Mouse (Mus musculus): ENCODE measurements at regions not wholly inside any gene's neighbourhood (a gene's known extent, or its start where the extent isn't known, plus 50 kb on each side); places are given as distances from the start of the nearest gene placed in this dataset.

DNA sequence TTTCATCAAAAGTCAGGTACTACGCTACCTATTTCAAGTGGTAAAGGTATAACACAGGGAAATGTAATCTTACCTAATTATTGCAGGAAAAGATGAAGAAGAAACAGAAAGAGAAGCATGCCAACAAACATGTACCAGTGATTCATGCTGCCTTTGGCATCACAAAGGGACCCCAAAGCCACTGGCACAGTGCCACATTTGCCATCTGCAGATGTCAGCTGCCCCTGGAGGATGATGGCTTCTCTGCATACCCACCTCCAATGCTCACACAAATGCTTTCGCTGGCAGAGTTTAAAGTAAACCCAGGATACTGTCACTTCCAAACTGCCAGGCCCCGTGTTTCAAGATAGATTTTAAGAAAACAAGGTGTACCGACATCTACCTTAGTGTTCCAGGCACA, 168.6 kb upstream of the Fbxl7 start:
- H3K9me3 ChIP-seq (ENCODE audit: control insufficient read depth): no peaks in the 10 kb centered on the region
- ATAC-seq: no peak
- no peak overlapping the region for H3K27ac ChIP-seq (ENCODE audit: low read depth, low read length)
- no peak overlapping the region for H3K9ac ChIP-seq (ENCODE audit: low read depth, low read length)
- H3K27me3 ChIP-seq (replicated peaks; ENCODE audit: control insufficient read depth, insufficient read depth, low read length): no peaks in the 10 kb centered on the region
- TF ChIP-seq CTCF (IDR thresholded peaks at IDR 0.05; ENCODE audit: low read depth): no peak
- no peaks in the 10 kb centered on the region for H3K36me3 ChIP-seq (ENCODE audit: control insufficient read depth, insufficient read depth)
- H3K4me3 ChIP-seq (ENCODE audit: low read depth, low read length): no peak overlapping the region
- H3K4me2 ChIP-seq (replicated peaks; ENCODE audit: low read depth): no peak overlapping the region
- no peaks in the 10 kb centered on the region for H3K4me1 ChIP-seq (replicated peaks; ENCODE audit: control insufficient read depth, insufficient read depth, low read length)
- 82% methylated on average over 4 of the region's 4 CpGs for WGBS

DNA sequence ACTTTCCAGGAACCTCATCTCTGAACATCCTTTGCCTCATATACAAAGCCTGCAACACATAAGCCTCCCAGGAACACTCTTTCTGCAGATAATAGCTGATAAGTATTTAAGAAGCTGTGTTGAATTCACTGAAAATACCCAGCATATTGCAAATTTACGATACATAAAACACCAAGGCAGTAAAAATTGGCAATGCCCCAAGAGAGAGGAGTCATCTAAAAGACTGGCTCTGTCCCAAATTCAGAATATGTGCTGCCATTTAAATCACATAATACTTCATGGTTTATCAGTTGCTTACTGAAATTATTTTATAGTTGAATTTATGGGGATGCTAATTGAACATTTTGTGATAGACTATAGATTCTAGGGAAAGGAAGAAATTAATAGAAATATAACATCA, 172.3 kb upstream of the Fbxl7 start:
- Histone ChIP-seq H3K9me3 (ENCODE audit: control insufficient read depth) (no peaks in the 10 kb centered on the region), H3K27me3 (replicated peaks; ENCODE audit: control insufficient read depth, insufficient read depth, low read length) (no peaks in the 10 kb centered on the region), H3K4me2 (replicated peaks; ENCODE audit: low read depth) (no peak overlapping the region), H3K36me3 (ENCODE audit: control insufficient read depth, insufficient read depth) (no peaks in the 10 kb centered on the region), H3K9ac (ENCODE audit: low read depth, low read length) (no peak overlapping the region), H3K27ac (ENCODE audit: low read depth, low read length) (no peak overlapping the region), H3K4me3 (ENCODE audit: low read depth, low read length) (no peak overlapping the region), H3K4me1 (replicated peaks; ENCODE audit: control insufficient read depth, insufficient read depth, low read length) (no peaks in the 10 kb centered on the region)
- 62% methylated on average over 1 of the region's 1 CpGs for WGBS
- no peak for ATAC-seq
- TF ChIP-seq CTCF (IDR thresholded peaks at IDR 0.05; ENCODE audit: low read depth): no peak

DNA sequence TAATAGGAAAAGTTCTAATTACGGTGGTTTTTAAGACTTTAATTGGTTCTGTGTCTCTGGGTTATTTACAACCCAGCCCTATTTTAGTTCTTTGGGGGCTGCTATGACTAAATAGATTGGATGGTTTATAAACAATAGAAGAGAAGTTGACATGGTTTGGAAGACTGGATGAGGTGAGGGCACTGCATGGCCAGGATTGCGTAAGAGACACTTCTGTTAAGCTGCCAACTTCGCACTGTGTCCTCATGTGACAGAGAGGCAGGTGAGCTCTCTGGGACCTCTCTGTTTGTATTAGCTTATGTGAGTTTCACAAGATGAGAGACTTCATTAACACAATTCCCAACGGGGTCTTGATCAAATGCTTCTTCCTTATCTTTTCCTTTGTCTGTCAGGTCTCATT, 182.5 kb upstream of the Fbxl7 start:
- Histone ChIP-seq H3K4me1 (replicated peaks; ENCODE audit: control insufficient read depth, insufficient read depth, low read length) (no peaks in the 10 kb centered on the region), H3K27me3 (replicated peaks; ENCODE audit: control insufficient read depth, insufficient read depth, low read length) (no peaks in the 10 kb centered on the region), H3K9ac (ENCODE audit: low read depth, low read length) (no peak overlapping the region), H3K27ac (ENCODE audit: low read depth, low read length) (no peak overlapping the region), H3K36me3 (ENCODE audit: control insufficient read depth, insufficient read depth) (no peaks in the 10 kb centered on the region), H3K4me2 (replicated peaks; ENCODE audit: low read depth) (no peak overlapping the region), H3K9me3 (ENCODE audit: control insufficient read depth) (no peaks in the 10 kb centered on the region), H3K4me3 (ENCODE audit: low read depth, low read length) (no peak overlapping the region)
- ATAC-seq: no peak
- TF ChIP-seq CTCF (IDR thresholded peaks at IDR 0.05; ENCODE audit: low read depth): no peak
- 76% methylated on average over 4 of the region's 4 CpGs for WGBS

DNA sequence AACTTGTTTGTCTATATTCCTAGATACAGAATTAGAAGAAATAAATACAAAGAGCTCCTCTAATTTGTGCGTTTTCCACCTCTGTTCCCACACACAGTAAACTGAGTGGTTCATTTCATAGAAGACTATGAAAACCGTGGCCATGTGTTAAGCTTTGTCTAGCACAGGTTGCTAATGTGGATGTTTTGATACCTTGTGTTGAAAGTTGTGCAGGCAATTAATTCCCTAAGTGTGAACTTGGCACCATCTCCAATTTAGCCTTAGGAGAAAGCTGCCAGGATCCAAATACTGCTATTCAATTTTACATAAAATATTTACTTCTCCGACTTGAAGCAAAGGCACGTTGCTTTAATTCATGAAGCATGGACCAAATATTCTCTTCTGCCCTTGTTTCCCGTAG, 187.4 kb upstream of the Fbxl7 start:
- no peak for ATAC-seq
- Histone ChIP-seq H3K9ac (ENCODE audit: low read depth, low read length) (no peak overlapping the region), H3K27ac (ENCODE audit: low read depth, low read length) (no peak overlapping the region), H3K9me3 (ENCODE audit: control insufficient read depth) (no peaks in the 10 kb centered on the region), H3K36me3 (ENCODE audit: control insufficient read depth, insufficient read depth) (no peaks in the 10 kb centered on the region), H3K4me1 (replicated peaks; ENCODE audit: control insufficient read depth, insufficient read depth, low read length) (no peaks in the 10 kb centered on the region), H3K4me2 (replicated peaks; ENCODE audit: low read depth) (no peak overlapping the region), H3K27me3 (replicated peaks; ENCODE audit: control insufficient read depth, insufficient read depth, low read length) (no peaks in the 10 kb centered on the region), H3K4me3 (ENCODE audit: low read depth, low read length) (no peak overlapping the region)
- no peak for TF ChIP-seq CTCF (IDR thresholded peaks at IDR 0.05; ENCODE audit: low read depth)
- 81% methylated on average over 5 of the region's 5 CpGs for WGBS

GRCm38 (mm10) chr15:27083596-27083995, 188.2 kb upstream of the Fbxl7 start:
- no peak overlapping the region for H3K9ac ChIP-seq (ENCODE audit: low read depth, low read length)
- no peaks in the 10 kb centered on the region for H3K4me1 ChIP-seq (replicated peaks; ENCODE audit: control insufficient read depth, insufficient read depth, low read length)
- ATAC-seq: no peak
- H3K36me3 ChIP-seq (ENCODE audit: control insufficient read depth, insufficient read depth): no peaks in the 10 kb centered on the region
- no peak overlapping the region for H3K27ac ChIP-seq (ENCODE audit: low read depth, low read length)
- TF ChIP-seq CTCF (IDR thresholded peaks at IDR 0.05; ENCODE audit: low read depth): no peak
- no peak overlapping the region for H3K4me2 ChIP-seq (replicated peaks; ENCODE audit: low read depth)
- no peaks in the 10 kb centered on the region for H3K27me3 ChIP-seq (replicated peaks; ENCODE audit: control insufficient read depth, insufficient read depth, low read length)
- no peaks in the 10 kb centered on the region for H3K9me3 ChIP-seq (ENCODE audit: control insufficient read depth)
- 80% methylated on average over 6 of the region's 6 CpGs for WGBS
- H3K4me3 ChIP-seq (ENCODE audit: low read depth, low read length): no peak overlapping the region

DNA sequence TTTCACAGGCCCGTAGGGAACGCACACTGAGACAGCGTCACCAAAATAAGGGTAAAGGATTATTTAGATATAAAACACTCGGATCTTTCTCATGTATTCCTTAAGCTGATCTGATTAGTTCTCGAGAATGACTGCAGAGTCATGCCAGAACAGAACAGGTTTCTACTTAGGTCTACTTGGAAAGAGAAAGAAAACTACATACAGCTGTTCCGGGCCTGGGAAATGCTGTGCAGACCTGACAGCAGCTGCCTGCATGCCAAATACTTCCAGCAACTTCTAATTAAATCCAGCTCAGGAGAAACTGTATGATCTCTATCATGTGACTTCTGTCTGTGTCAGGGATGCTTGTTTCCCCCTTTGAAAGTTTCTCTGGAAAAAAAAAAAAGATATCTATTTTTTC, 193.8 kb upstream of the Fbxl7 start:
- no peak overlapping the region for H3K4me2 ChIP-seq (replicated peaks; ENCODE audit: low read depth)
- H3K9ac ChIP-seq (ENCODE audit: low read depth, low read length): no peak overlapping the region
- no peak for TF ChIP-seq CTCF (IDR thresholded peaks at IDR 0.05; ENCODE audit: low read depth)
- 75% methylated on average over 6 of the region's 6 CpGs for WGBS
- no peaks in the 10 kb centered on the region for H3K9me3 ChIP-seq (ENCODE audit: control insufficient read depth)
- H3K4me1 ChIP-seq (replicated peaks; ENCODE audit: control insufficient read depth, insufficient read depth, low read length): no peaks in the 10 kb centered on the region
- no peak overlapping the region for H3K27ac ChIP-seq (ENCODE audit: low read depth, low read length)
- ATAC-seq: no peak
- no peaks in the 10 kb centered on the region; the same call in 1 of the 2 replicates for H3K27me3 ChIP-seq (replicated peaks; ENCODE audit: control insufficient read depth, insufficient read depth, low read length)
- H3K4me3 ChIP-seq (ENCODE audit: low read depth, low read length): no peak overlapping the region
- no peaks in the 10 kb centered on the region for H3K36me3 ChIP-seq (ENCODE audit: control insufficient read depth, insufficient read depth)

DNA sequence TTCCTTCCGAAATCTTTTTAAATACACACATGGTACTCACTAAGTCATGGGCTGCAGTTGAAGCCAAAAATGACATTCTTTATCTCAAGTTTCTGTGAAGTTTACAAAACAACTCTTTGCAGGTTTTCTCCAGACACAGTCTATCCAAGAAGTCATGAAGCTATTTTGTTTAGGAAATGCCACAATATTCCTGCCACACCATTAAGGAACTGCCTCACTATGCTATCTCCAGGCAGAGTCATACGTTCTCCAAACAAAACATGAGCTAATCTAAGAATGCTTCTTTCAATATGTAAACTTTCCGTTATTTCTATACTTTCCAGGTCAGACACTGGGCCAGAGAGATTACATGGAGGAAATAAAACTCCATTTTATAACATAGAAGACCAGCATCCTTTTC, 198.7 kb upstream of the Fbxl7 start:
- H3K27ac ChIP-seq (ENCODE audit: low read depth, low read length): no peak overlapping the region
- no peaks in the 10 kb centered on the region; the same call in 1 of the 2 replicates for H3K27me3 ChIP-seq (replicated peaks; ENCODE audit: control insufficient read depth, insufficient read depth, low read length)
- no peak for TF ChIP-seq CTCF (IDR thresholded peaks at IDR 0.05; ENCODE audit: low read depth)
- no peak overlapping the region for H3K4me2 ChIP-seq (replicated peaks; ENCODE audit: low read depth)
- H3K4me3 ChIP-seq (ENCODE audit: low read depth, low read length): no peak overlapping the region
- no peaks in the 10 kb centered on the region for H3K4me1 ChIP-seq (replicated peaks; ENCODE audit: control insufficient read depth, insufficient read depth, low read length)
- no peak for ATAC-seq
- H3K9ac ChIP-seq (ENCODE audit: low read depth, low read length): no peak overlapping the region
- no peaks in the 10 kb centered on the region for H3K36me3 ChIP-seq (ENCODE audit: control insufficient read depth, insufficient read depth)
- no peaks in the 10 kb centered on the region for H3K9me3 ChIP-seq (ENCODE audit: control insufficient read depth)
- WGBS: 64% methylated on average over 3 of the region's 3 CpGs
